Mouse (Mus musculus) lung, postnatal 0 days (tissue): ENCODE measurements around the gene Lzts3. TPM values are rescaled to one million over a fixed set of nuclear protein-coding genes. Genes with fewer than 3 reads are reported as not detected.

ENCODE experiments used
- ATAC-seq: fragments of 200-750 bp; cut with Nextera tagmentation; 2 replicates; pipeline ENCODE4 v1.8.0; 2017; ENCODE audit warnings: moderate library complexity
- DNase-seq: peaks from one replicate; pipeline ENCODE4 v3.0.0-alpha.2; 2016; ENCODE audit warnings: low spot score
- H3K27ac ChIP-seq: fragments of 300-500 bp; sonication (generic); 2 replicates; pipeline ENCODE4 v1.5.1; 2014; ENCODE audit warnings: antibody characterized with exemption, mild to moderate bottlenecking, low read length, mixed read lengths
- H3K27me3 ChIP-seq: fragments of 300-500 bp; sonication (generic); replicated peaks from 2 replicates; pipeline ENCODE4 v1.6.1; 2014; ENCODE audit warnings: low read length, mixed read lengths; ENCODE audit not compliant: insufficient read depth
- H3K36me3 ChIP-seq: fragments of 300-500 bp; sonication (generic); 2 replicates; pipeline ENCODE4 v1.6.1; 2014; ENCODE audit warnings: low read length, mixed read lengths; ENCODE audit not compliant: insufficient read depth
- H3K4me1 ChIP-seq: fragments of 300-500 bp; sonication (generic); 2 replicates; pipeline ENCODE4 v1.6.1; 2014; ENCODE audit warnings: antibody characterized with exemption, low read depth, low read length, mixed read lengths; ENCODE audit not compliant: insufficient read depth
- H3K4me2 ChIP-seq: fragments of 300-500 bp; sonication (generic); replicated peaks from 2 replicates; pipeline ENCODE4 v1.6.1; 2014; ENCODE audit warnings: low read depth, mild to moderate bottlenecking, low read length, moderate library complexity, mixed read lengths
- H3K4me3 ChIP-seq: fragments of 300-500 bp; sonication (generic); 2 replicates; pipeline ENCODE4 v1.5.1; 2014; ENCODE audit warnings: low read depth, low read length
- H3K9ac ChIP-seq: fragments of 300-500 bp; sonication (generic); replicated peaks from 2 replicates; pipeline ENCODE4 v1.6.1; 2014; ENCODE audit warnings: low read depth, mild to moderate bottlenecking
- H3K9me3 ChIP-seq: fragments of 300-500 bp; sonication (generic); 2 replicates; pipeline ENCODE4 v1.6.1; 2016; ENCODE audit warnings: low read length, mixed read lengths
- CTCF ChIP-seq: IDR thresholded peaks from 2 replicates; pipeline ENCODE4 v1.5.1; 2016; ENCODE audit warnings: antibody characterized with exemption, mild to moderate bottlenecking
- EP300 ChIP-seq: IDR thresholded peaks from 2 replicates; pipeline ENCODE4 v1.6.1; 2016; ENCODE audit warnings: antibody characterized with exemption, mild to moderate bottlenecking, control low read depth
- WGBS: fragments of 180-500 bp; shearing (Covaris S2); extraction: QIAGEN DNeasy Blood & Tissue Kit; methylation state at CpG from one replicate; pipeline ENCODE4 v1.1.7; 2014; 5-methylcytosine and 5-hydroxymethylcytosine counted together
- polyA plus RNA-seq: library from polyadenylated mRNA; unstranded; fragments of >200 nt; fragmentation: Nextera tagmentation; extraction: Ambion mirVana; gene quantifications from 2 replicates; pipeline ENCODE4 v1.2.1, GENCODE M21; 2015

Lzts3 gene
- polyA plus RNA-seq, 1 experiment from 2014 or later: 0.95 TPM

- no peak overlapping the region for H3K4me2 ChIP-seq
- WGBS: 51% methylated on average over 6 of the region's 6 CpGs
These were observed 1.1 kb downstream of the Lzts3 start for GRCm38 (mm10) chr2:130641351-130642025.

GRCm38 (mm10) chr2:130639276-130639675 is 3.3 kb downstream of the Lzts3 start:
- Histone ChIP-seq H3K4me2 (no peak overlapping the region), H3K9me3 (no peaks in the 10 kb centered on the region), H3K27ac (no peak overlapping the region), H3K9ac (no peak overlapping the region), H3K27me3 (peaks cover 8% of the 10 kb centered on the region; the same call in 1 of the 2 replicates), H3K4me1 (peaks cover 13% of the 10 kb centered on the region; the same call in 1 of the 2 replicates), H3K36me3 (no peaks in the 10 kb centered on the region), H3K4me3 (no peak overlapping the region)
- no peak for TF ChIP-seq EP300
- DNase-seq (no peak), ATAC-seq (no peak)
- WGBS: 84% methylated on average over 6 of the region's 6 CpGs

More at GRCm38 (mm10) chr2:130641351-130642025, 1.1 kb downstream of the Lzts3 start:
- H3K27ac ChIP-seq: no peak overlapping the region
- H3K9me3 ChIP-seq: no peaks in the 10 kb centered on the region
- TF ChIP-seq EP300 (no peak), CTCF (no peak)
- H3K4me3 ChIP-seq: no peak overlapping the region
- peak; percentile 30 for DNase-seq
- ATAC-seq: no peak
- no peaks in the 10 kb centered on the region for H3K36me3 ChIP-seq
- no peaks in the 10 kb centered on the region for H3K4me1 ChIP-seq
- no peaks in the 10 kb centered on the region; the same call in 1 of the 2 replicates for H3K27me3 ChIP-seq
- no peak overlapping the region for H3K9ac ChIP-seq

GRCm38 (mm10) chr2:130638101-130638611 is 4.4 kb downstream of the Lzts3 start:
- ATAC-seq: no peak

GRCm38 (mm10) chr2:130635847-130636246 is 6.8 kb downstream of the Lzts3 start:
- no peaks in the 10 kb centered on the region for H3K36me3 ChIP-seq
- H3K27me3 ChIP-seq: peaks cover 17% of the 10 kb centered on the region
- no peak for TF ChIP-seq CTCF
- no peak for TF ChIP-seq EP300
- no peak overlapping the region; the same call in 1 of the 2 replicates for H3K4me3 ChIP-seq
- H3K9me3 ChIP-seq: no peaks in the 10 kb centered on the region
- no peak overlapping the region for H3K9ac ChIP-seq
- ATAC-seq (peak; percentile 26), DNase-seq (no peak)
- 28% methylated on average over 21 of the region's 21 CpGs for WGBS
- peaks cover 13% of the 10 kb centered on the region; the same call in 1 of the 2 replicates for H3K4me1 ChIP-seq
- no peak overlapping the region for H3K27ac ChIP-seq
- peak overlapping the region; percentile 72 for H3K4me2 ChIP-seq

More at GRCm38 (mm10) chr2:130638101-130638611, 4.4 kb downstream of the Lzts3 start:
- Histone ChIP-seq H3K27ac (no peak overlapping the region), H3K4me3 (no peak overlapping the region), H3K9me3 (no peaks in the 10 kb centered on the region), H3K36me3 (no peaks in the 10 kb centered on the region), H3K4me2 (no peak overlapping the region), H3K9ac (no peak overlapping the region), H3K27me3 (peaks cover 17% of the 10 kb centered on the region), H3K4me1 (peaks cover 13% of the 10 kb centered on the region; the same call in 1 of the 2 replicates)
- WGBS: 35% methylated on average over 16 of the region's 16 CpGs
- TF ChIP-seq CTCF (no peak), EP300 (no peak)
- no peak for DNase-seq

- no peak overlapping the region for H3K27ac ChIP-seq
- H3K27me3 ChIP-seq: peaks cover 17% of the 10 kb centered on the region
- peak overlapping the region; percentile 72 for H3K4me2 ChIP-seq
- peaks cover 13% of the 10 kb centered on the region for H3K4me1 ChIP-seq
- no peak for TF ChIP-seq EP300
- TF ChIP-seq CTCF: peak; percentile 66
- DNase-seq (peak; percentile 55), ATAC-seq (peak; percentile 69)
- H3K9ac ChIP-seq: peak overlapping the region; percentile 32; the same call in 1 of the 2 replicates
- H3K9me3 ChIP-seq: no peaks in the 10 kb centered on the region
- 5% methylated on average over 34 of the region's 38 CpGs for WGBS
- H3K4me3 ChIP-seq: peak overlapping the region; percentile 33
- no peaks in the 10 kb centered on the region for H3K36me3 ChIP-seq
These were observed 7.7 kb downstream of the Lzts3 start for GRCm38 (mm10) chr2:130634739-130635411.

- ATAC-seq (no peak), DNase-seq (no peak)
- TF ChIP-seq EP300 (no peak), CTCF (no peak)
- Histone ChIP-seq H3K4me2 (peak overlapping the region; percentile 72), H3K27me3 (peaks cover 17% of the 10 kb centered on the region), H3K27ac (no peak overlapping the region), H3K9ac (no peak overlapping the region), H3K36me3 (no peaks in the 10 kb centered on the region), H3K9me3 (no peaks in the 10 kb centered on the region), H3K4me3 (peak overlapping the region; percentile 33), H3K4me1 (peaks cover 13% of the 10 kb centered on the region)
- 30% methylated on average over 14 of the region's 14 CpGs for WGBS
These were observed 8.4 kb downstream of the Lzts3 start for GRCm38 (mm10) chr2:130634006-130634738.
